Mouse (Mus musculus): Measurements from ENCODE around the gene Crebbp.
"Not testable (repeated sequence)": the region's sequence is repeated elsewhere in the genome, so short reads cannot be mapped to it uniquely, and the experiment has no call there.

Gene Crebbp

DNA sequence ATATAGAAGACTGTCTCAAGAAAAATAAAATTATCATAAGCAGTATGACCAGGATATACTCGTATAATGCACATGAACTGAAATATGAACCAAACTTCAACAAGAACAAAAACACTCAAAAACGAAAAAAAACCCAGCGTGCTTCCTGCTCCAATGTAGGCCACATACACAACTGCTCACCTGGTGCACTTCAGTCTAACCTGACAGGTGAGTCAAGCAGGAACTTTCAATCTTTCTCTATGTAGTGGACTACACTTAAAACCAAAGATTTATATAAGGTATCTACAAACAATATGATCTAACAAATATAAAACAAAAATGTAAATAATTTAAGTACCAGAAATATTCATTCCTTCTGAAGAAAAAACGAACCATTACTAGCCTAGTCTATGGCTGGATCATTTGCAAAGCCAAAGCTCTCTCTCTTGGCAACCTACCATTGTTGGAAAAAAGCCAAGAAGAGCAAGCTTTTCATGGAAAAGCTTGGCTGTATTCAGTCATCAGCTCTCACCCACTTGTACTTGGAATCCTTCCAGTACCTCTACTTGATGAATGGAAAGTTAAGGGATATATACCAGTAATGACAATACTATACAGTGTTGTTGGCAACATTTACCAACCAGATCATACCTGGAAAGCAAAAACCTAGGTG, 53.4 kb downstream of the Crebbp start:
- DNase-seq (ENCODE audit: low spot score): no peak

DNA sequence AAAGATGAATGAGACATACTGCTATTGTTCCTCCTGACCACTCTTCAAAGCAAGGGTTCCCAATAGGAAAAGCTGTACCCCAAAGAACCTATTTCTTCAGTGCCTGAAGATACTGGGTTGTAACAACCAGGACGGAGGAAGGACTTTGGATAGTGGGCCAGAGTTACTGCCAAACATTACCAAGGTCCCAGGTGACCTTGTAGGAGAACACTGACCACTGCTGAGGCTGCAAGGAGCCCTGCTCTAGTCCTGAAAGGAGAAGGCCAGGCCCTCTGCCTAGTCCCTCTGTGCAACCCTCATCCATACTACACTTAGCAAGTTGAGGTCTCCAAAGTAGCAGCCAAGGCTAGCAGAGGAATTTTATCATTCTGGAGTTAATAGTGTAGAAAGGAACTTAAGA, 60.7 kb downstream of the Crebbp start:
- no peak for DNase-seq (ENCODE audit: low spot score)

DNA sequence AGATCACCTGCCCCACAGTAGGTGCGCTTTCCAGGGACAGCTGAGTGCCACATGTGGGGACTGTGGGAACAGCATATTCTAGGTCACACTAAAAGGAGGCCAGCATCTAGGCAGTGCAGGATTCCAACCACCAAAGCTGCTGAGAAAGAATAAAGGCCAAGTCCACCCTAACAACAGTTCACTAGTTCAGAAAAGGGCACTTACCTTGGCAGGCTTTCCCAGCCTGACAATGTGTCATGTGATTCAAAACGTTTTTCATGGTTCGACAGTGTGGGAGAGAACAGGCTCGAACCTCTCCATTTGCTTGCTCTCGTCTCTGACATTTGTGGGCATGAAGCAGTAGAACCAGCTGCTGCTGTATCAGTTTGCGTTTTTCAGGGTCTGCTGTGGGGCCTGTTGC, 75.3 kb downstream of the Crebbp start:
- no peak for DNase-seq (ENCODE audit: low spot score)

DNA sequence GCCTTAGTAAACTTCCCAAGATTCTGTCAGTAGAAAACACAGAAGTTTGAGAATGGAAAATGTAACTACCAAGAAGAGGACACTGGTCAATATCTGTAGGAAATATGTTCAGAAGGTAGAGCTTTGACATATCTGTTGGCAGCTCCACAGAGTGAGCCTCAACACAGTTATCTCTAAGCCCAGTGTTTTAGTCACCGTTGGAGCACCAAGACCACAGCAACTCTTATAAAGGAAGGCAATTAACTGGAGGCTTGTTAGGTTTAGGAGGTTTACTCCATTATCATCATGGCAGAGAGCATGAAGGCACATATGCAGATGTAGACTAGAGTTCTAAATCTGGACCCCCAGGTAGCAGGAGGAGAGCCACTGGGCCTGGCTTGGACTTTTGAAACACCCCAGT, 80.0 kb downstream of the Crebbp start:
- DNase-seq (ENCODE audit: low spot score): no peak

DNA sequence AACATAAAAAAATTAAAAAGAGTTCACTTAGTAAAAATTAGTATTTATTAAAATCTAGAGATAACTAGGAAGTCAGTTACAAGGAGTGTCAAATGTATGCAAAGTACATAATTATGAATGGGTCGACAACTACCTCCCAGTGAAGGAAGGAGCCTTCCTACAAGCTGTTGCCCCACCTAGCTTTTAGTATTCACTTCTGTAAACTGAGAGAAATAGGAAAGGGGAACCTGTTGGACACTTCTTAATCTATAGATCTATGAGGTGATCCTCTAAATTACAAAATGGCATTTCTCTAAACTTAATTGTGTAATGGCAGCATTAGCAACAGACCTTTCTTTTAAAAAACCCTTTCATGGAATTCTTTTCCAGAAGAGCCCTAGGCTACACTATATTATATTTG, 84.9 kb downstream of the Crebbp start:
- DNase-seq (ENCODE audit: low spot score): no peak

DNA sequence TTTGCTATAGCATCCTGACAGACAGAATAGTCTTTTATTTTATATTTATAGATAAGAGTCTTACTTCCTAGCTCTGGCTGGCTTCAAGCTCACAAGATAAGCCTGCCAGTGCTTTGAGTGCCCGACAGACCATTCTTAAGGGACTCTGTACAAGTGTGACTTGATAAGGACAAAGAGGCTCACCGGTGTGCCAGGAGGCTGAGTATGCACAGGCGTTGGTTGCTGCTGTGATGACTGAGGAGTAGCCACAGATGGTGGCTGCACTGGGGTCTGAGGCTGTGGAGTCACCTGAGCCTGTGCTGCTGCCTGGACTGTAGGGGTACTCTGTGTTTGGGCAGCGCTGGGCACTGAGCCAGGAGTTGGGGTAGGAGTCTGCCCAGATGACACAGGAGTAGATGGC, 96.7 kb downstream of the Crebbp start:
- no peak for DNase-seq (ENCODE audit: low spot score)

DNA sequence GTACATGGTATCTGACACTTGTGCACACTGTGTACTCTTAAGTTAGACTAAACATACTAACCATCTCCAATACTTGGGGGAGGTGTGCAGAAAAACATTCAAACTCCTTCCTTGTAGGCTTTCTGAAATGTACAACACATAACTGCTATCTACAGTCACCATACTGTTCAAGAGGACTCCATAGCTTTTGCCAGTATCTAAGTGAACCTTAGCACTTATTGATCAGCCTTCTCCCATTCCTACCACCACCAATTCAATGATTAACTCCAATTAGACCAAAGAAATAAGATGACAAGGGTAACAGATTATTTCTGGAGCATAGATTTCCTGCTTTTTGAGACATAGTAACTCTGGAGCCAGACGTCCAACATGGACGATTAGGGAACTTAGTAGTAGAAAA, 113.4 kb downstream of the Crebbp start:
- no peak for DNase-seq (ENCODE audit: low spot score)

DNA sequence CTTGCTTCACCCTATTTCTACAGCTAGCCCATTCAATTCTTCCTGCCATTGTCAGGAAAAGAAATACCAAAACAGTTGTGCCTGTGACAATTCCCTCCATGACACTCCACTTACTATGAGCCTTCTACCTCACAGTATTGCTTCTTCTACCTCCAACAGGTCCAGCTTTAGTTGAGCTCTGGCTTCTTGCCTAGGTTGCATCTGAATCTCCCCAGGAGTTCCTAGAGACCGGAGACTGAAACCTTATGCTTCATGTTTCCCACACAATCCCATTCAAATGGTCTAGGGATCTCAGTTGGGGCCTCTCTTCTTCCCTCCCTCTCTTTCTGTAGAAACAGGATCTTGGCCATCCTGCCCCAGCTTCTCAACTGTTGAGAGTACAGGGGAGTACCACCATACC, 116.3 kb downstream of the Crebbp start:
- no peak for DNase-seq (ENCODE audit: low spot score)

DNA sequence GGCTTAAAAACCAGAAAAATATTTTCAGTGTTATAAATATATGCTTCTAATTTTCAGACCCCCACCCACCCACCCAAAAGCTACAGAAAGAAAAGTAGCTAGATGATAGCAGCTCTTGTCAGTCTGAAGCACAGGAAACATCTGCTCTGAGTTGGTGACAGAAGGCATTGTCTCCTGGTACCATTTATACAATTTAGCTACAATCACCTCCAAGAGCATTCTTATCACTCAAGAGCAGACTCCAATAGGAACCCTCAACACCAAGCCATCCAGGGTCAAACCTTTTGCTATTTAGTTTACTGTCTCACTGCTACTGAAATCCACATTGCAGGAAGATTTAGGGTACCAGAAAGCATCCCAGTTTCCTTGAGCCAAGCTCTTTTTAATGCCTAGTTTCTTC, 116.9 kb downstream of the Crebbp start:
- DNase-seq (ENCODE audit: low spot score): no peak

DNA sequence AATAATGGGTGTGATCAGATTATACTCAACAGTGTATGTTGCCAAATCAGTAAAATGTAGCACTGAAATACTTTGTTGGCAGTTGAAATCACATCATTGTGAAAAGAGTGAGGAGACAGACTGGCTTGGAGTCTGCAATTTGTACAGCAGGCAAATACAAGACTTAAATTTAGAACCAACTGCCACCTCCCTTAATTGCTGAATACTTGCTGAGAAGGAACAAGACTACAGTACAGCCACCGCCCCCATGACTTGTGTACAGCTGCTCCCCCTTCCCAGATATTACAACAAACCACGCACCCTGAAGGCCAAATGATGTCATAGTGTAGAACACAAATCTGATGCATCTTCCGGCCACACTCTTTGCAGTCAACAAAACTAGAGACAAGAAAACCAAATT, 117.7 kb downstream of the Crebbp start:
- DNase-seq (ENCODE audit: low spot score): no peak

DNA sequence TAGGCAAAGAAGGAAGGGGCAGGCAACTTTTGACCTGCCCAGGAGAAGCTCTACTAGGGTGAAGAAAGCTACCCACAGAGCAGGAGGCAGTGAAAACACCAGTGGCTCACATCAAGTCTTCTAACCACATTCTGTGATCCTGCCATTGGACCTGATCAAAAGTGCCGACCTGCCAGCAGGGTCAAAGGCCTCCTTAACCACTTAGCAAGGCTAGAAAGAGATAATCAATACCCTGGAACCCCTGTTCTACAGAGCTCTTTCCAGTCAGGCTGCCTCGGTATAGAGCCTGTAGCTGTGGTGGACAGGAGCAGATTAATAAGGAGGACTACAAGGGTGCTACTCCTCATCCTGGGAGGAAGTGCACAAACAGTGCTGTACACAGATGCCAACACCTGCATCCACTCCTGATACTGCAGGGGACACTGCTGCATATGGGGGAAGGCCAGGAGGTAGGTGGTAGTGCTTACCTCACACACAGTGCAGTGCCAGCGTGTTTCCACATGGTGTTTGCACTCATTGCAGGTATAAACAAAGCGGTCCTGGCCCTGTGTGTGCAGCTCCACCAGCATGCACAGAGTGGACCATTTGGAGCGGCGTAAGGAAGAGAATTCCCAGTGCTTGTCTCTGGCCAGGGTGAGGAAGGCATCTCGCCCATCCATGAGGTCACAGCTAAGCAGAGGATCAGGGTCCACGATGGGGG, 126.4 kb downstream of the Crebbp start:
- DNase-seq (ENCODE audit: low spot score): no peak

DNA sequence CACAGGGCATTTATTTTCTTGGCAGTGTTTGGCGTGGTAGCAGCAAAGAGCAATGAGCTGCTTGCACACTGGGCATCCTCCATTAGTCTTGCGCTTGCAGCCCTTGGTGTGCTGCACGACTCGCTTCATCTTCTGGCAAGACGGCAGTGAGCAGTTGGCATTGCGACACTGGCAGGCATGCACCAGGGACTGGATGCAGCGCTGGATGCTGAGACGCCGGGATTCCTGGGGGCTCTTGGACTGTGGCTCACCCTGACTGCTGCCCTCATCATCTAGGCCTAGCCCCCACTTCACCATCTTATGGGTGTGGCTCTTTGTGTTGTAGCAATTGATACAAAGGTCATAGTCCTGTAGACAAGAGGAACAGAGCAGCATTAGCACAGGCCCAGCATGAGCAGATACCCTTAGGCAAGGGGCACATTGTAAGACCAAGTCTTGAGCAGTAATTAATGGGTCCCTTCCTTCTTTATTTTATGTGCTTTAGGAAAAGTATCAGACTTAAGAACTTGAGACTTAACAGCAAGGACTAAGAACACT, 127.9 kb downstream of the Crebbp start:
- no peak for DNase-seq (ENCODE audit: low spot score)

DNA sequence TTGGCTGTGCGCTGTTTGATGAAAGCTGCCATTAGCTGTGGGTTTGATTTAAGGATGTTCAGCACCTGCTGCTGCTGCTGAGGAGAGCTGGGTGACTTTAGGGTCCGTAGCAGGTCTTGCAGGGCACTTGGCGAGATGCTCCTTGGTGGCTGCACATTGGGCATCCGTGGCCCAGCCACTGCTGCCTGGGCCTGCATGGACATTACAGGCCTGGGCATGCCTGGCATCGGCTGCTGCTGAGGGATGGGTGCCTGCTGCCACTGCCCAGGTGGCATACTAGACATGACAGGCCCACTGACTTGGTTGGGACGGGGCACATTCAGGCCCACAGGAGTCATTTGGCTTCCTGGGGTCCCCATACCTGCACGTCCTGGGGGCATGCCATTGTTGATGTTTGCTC, 128.7 kb downstream of the Crebbp start:
- no peak for DNase-seq (ENCODE audit: low spot score)

DNA sequence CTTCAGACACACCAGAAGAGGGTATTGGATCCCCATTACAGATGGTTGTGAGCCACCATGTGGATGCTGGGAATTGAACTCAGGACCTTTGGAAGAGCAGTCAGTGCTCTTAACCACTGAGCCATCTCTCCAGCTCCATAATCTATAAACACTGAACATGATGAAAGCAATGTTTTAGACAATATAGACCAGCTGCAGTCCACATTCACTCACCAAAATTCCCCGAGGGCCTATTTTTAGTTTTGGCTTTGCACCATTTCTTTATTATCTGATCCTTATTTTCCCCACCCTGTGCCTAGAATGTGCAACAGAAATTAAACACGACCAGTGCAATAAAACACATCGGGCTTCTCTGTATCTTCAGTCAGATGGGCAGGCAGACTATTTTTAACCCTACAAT, 133.4 kb downstream of the Crebbp start:
- not testable (repeated sequence) for DNase-seq (ENCODE audit: low spot score)

DNA sequence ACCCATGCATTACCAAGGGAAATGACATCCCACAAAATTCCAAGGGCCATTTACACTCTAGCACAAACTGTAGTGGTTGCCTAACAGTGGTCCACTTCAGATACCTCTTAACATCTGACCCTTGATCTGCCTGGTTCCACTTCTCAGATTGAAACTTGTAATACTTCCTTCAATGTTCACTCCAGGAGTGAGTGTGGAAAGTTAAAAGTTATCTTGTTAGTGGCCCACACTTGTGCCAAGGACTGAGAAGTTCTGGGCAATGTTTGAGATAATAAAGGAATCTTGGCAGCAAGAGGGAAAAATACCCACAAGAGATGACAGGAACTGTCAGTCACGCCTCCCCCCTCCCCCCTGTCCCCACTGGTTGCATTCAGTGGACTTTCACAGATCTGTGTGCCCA, 134.1 kb downstream of the Crebbp start:
- DNase-seq (ENCODE audit: low spot score): no peak

DNA sequence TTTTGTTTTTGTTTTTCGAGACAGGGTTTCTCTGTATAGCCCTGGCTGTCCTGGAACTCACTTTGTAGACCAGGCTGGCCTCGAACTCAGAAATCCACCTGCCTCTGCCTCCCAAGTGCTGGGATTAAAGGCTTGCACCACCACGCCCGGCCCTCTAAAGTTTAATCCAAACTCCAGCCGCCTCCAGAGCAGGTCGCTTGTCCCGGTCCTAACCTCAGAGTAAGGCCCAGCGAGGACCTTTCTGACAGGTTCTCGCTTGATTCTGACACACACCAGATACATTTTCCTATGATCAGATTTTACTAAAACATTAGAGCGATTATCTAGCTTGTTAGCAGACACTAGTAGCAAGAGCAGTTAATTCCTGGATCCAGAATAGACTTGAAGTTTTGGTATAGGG, 135.5 kb downstream of the Crebbp start:
- DNase-seq (ENCODE audit: low spot score): not testable (repeated sequence)

DNA sequence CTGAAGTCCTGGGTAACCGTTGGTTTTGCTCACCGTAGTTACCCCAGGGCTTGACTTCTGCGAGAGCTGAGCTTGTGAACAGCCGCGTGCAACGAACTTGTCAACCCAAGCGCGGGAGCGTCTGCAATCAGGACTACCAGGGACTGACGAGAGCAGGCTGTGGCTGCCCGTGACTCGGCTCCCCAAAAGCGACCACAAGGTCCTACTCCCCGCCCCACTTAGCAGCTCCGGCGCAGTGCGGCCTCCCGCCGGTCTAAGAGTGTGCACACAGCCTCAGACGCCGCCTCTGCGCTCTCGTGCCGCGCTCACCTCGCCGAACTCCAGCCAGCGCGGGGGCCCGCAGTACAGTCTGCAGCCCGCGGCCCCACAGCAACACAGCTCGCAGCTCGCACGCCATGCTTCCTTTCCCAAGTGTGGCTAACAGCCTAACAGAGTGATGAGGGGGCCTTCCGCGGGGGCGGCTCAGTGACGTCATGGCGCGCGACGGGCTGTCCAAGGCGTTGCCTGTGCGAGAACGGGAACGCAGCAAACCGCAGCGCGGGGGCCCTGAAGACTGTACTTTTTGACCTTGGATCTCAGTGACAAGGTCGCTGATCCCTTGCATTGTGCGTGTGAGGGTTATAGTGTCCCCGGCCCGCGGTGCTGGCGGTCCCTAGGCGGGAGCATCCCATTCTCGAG, 136.3 kb downstream of the Crebbp start, which contains the start of gene Trap1:
Gene Trap1, minus strand, starts transcription at position 444 of the 678 bp plus-strand sequence.
- DNase-seq (ENCODE audit: low spot score): peak; percentile 95

DNA sequence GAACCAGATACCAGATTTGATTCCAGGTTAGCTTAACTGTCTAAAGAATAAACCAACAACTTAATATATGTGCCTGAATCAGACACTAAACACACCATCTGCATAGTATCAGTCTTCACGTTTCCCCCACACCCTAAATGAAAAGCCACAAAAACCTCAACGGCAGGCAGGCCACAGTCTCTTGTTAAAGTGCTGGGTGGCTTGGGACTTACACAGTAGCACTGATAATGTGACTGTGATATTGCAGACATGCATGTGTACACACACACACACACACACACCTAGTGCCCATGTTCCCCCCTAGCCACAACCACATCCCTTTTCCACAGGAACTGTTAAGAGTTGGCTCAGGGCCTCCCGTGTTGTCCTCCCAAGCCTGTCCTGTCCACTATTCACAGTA, 139.0 kb downstream of the Crebbp start:
- no peak for DNase-seq (ENCODE audit: low spot score)

DNA sequence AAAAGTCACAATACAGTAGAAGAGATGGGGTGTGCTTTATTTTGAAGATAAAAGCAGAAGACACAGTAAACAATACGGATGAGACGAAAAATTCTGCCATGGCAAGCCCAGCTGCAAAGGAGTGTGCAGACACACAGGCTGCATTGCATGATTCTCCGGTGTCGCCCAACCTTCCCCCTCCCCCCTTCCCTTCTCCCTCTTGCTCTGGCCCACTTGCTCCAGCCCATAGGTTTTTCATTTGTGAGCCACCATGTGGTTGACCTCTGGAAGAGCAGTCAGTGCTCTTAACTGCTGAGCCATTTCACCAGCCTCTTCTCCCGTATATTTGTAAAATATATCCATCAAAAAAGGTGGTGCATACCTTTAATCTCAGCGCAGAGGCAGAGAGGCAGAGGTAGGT, 139.5 kb downstream of the Crebbp start:
- no peak for DNase-seq (ENCODE audit: low spot score)

DNA sequence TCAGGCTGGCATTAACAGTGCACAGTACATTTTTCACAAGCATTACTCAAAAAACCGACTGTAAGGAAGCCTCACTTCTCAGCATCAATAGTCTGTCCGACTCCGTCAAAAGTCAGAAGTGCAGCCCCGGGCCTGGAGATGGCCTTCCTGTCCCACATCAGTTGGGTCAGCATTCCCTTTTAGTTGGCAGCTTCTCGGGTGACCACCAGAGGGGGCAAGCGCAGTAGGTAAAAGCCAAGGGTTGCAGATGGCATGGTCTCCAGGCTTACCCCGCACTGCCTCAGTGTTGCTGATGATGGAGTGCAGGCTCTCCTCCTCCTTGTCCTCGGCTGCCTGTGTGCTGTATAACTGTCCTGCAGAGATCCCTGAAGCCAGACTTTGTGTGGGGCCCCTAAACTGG, 145.2 kb downstream of the Crebbp start:
- DNase-seq (ENCODE audit: low spot score): peak; percentile 38

DNA sequence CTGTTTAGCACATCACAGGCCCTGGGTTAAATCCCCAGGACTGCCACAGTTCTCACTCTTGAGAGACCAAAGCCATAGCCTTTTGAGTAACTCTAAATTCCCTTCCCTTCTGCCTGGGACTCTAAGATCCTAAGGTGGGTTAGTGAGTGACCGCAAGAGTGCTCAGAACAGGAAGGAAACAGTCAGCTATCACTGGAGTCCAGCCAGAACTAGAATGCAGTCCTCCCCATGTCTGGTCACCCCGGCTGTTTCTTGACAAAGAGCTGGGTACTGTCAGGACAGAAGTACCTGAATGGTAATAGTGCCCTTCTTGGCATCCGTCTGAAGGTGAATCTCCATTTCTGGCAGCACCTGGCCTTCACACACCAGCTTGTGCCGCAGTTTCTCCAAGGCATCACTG, 148.9 kb downstream of the Crebbp start:
- DNase-seq (ENCODE audit: low spot score): no peak

DNA sequence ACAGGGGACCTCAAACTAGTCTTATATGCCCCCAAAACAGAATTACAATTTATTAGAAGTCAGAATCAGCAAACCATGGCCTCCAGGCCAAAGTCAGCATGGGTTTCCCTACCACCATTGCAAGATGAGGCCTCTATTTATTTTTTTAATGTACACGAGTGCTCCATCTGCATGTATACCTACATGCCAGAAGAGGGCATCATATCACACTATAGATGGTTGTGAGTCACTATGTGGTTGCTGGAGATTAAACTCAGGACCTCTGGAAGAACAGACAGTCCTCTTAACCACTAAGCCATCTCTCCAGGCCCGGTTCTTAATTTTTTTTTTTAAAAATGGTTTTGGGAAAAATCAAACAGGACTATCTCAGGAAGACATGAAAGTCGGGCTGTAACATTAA, 160.0 kb downstream of the Crebbp start:
- no peak for DNase-seq (ENCODE audit: low spot score)

DNA sequence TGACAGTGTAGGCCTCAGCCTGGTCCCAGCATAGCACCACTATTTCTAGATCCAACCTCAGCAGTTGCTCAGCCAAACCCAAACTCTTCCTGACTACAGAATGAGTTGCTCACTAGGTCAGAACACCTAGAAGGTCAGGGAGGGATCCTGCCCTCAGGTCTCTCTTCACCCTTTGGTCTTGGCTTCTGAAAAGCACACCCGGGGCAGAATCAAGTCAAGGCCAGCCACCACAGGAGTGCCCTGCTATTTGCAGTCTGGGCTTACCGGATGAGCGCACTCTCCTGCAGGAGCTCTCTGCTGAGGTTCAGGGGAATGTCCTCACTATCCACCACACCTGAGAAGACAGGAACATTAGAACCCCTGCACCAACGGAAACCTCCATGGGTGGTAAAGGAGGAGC, 161.2 kb downstream of the Crebbp start:
- DNase-seq (ENCODE audit: low spot score): no peak

Data from urinary bladder, postnatal 25 days (tissue).